In genomic region chr10:95964679-95965078, GRCm38 (mm10) we compare ENCODE assay signal across 24 mouse cellular contexts. TPM values are rescaled to one million over a fixed set of nuclear protein-coding genes. Genes with fewer than 3 reads are reported as not detected.
DNase-seq lines count a peak whose midpoint lies in the region; ATAC-seq and TF ChIP-seq lines count a peak whose summit lies in the region.
"Had no signal": no experiment of that assay in that cellular context is flagged by ENCODE, and none has a peak within 500 bp of the region (broad histone marks: within the 10 kb centered on the region; RNA-seq: fewer than 3 reads in every experiment).

No protein-coding gene starts in this region.

- WGBS in lung, embryonic 14.5 days = 85% methylated on average over 1 of the region's 1 CpGs
- 82% methylated on average over 1 of the region's 1 CpGs for WGBS in heart, embryonic 10.5 days

- H3K4me1 ChIP-seq in lung, embryonic 14.5 days (ENCODE audit: insufficient read depth) = no peaks in the 10 kb centered on the region
- H3K4me1 ChIP-seq in heart, embryonic 10.5 days = peaks cover 10% of the 10 kb centered on the region
- H3K4me1 ChIP-seq: forebrain, embryonic 10.5 days; forebrain, embryonic 13.5 days; hindbrain, embryonic 10.5 days; hindbrain, embryonic 13.5 days had no signal

- H3K4me2 ChIP-seq in lung, embryonic 14.5 days = no peak overlapping the region
- H3K4me2 ChIP-seq: forebrain, embryonic 13.5 days; heart, embryonic 12.5 days; heart, embryonic 15.5 days; hindbrain, embryonic 13.5 days had no signal

- ATAC-seq in lung, embryonic 14.5 days (ENCODE audit: insufficient read depth) = no peak
- peak; percentile 55 for ATAC-seq in activated CD4-positive, CD25-positive, alpha-beta regulatory T cell, adult 4 months
- ATAC-seq: forebrain, embryonic 13.5 days; forebrain, postnatal 0 days; hindbrain, embryonic 16.5 days had no signal

- peak overlapping the region; percentile 58; the same call in 1 of the 2 replicates for H3K27ac ChIP-seq in lung, embryonic 14.5 days (ENCODE audit: low read depth)
- no peak overlapping the region for H3K27ac ChIP-seq in heart, embryonic 10.5 days
- H3K27ac ChIP-seq: forebrain, embryonic 10.5 days; forebrain, embryonic 13.5 days; gastrocnemius, adult 2 months; heart, embryonic 15.5 days; hindbrain, embryonic 10.5 days; hindbrain, embryonic 13.5 days had no signal

- DNase-seq in lung, embryonic 14.5 days = no peak
- DNase-seq in lung, postnatal 36 days = no peak
- peak; percentile 18 for DNase-seq in CD4-positive helper T cell, adult 2 months (ENCODE audit: low read depth, low spot score)
- no peak for DNase-seq in heart, embryonic 10.5 days (ENCODE audit: low spot score)
- no peak for DNase-seq in layer of hippocampus, postnatal 36 days
- DNase-seq: adrenal gland, postnatal 10 days; adrenal gland, postnatal 36 days; cerebellum, adult 18-20 months; cerebellum, adult 9-10 months; cerebellum, postnatal 14 days; forebrain, postnatal 0 days; gastrocnemius, adult 2 months; gastrocnemius, postnatal 14 days; heart, adult 11 months; heart, postnatal 10 days; heart, postnatal 36 days had no signal

- H3K4me3 ChIP-seq in lung, embryonic 14.5 days (ENCODE audit: low read depth, low read length) = no peak overlapping the region
- H3K4me3 ChIP-seq in heart, embryonic 10.5 days = no peak overlapping the region
- H3K4me3 ChIP-seq: forebrain, embryonic 10.5 days; forebrain, embryonic 13.5 days; gastrocnemius, adult 2 months; heart, embryonic 12.5 days; heart, embryonic 15.5 days; hindbrain, embryonic 10.5 days; hindbrain, embryonic 13.5 days had no signal

- H3K36me3 ChIP-seq in lung, embryonic 14.5 days (ENCODE audit: insufficient read depth) = no peaks in the 10 kb centered on the region
- H3K36me3 ChIP-seq in heart, embryonic 10.5 days = no peaks in the 10 kb centered on the region
- H3K36me3 ChIP-seq: forebrain, embryonic 10.5 days; heart, embryonic 15.5 days; hindbrain, embryonic 10.5 days; hindbrain, embryonic 13.5 days had no signal

- no peak for TF ChIP-seq CTCF in lung, embryonic 14.5 days (IDR thresholded peaks at IDR 0.05; ENCODE audit: low read depth)

- H3K9me3 ChIP-seq in lung, embryonic 14.5 days (ENCODE audit: low read depth, low read length) = no peaks in the 10 kb centered on the region
- H3K9me3 ChIP-seq in heart, embryonic 10.5 days = no peaks in the 10 kb centered on the region
- H3K9me3 ChIP-seq: forebrain, embryonic 10.5 days; forebrain, embryonic 13.5 days; heart, embryonic 12.5 days; heart, embryonic 15.5 days; hindbrain, embryonic 10.5 days; hindbrain, embryonic 13.5 days had no signal

- no peak overlapping the region for H3K9ac ChIP-seq in lung, embryonic 14.5 days
- H3K9ac ChIP-seq: forebrain, embryonic 13.5 days; forebrain, postnatal 0 days; heart, embryonic 12.5 days; heart, embryonic 15.5 days; hindbrain, embryonic 13.5 days had no signal

- H3K27me3 ChIP-seq in lung, embryonic 14.5 days (ENCODE audit: insufficient read depth, low read length) = no peaks in the 10 kb centered on the region
- H3K27me3 ChIP-seq in heart, embryonic 10.5 days (ENCODE audit: insufficient read depth, poor library complexity, severe bottlenecking) = no peaks in the 10 kb centered on the region
- H3K27me3 ChIP-seq: forebrain, embryonic 13.5 days; heart, embryonic 12.5 days; heart, embryonic 15.5 days; hindbrain, embryonic 13.5 days had no signal

RNA-seq across cellular contexts. Expression of gene Eea1, which starts 24.2 kb away (rescaled TPM):
- 17.7 and 22.4 TPM in 2 replicates for polyA plus RNA-seq in lung, embryonic 14.5 days (2014; fragmentation: Nextera tagmentation; extraction: Ambion mirVana)
- 10 to 100 TPM; 23.2 to 26.6 TPM for polyA plus RNA-seq in activated CD4-positive, CD25-positive, alpha-beta regulatory T cell, adult 4 months (2017; shearing (Covaris generic))
- 13.2 and 16.8 TPM in 2 replicates for polyA plus RNA-seq in heart, embryonic 10.5 days (2016; fragmentation: Nextera tagmentation; extraction: Ambion mirVana)
- 10 to 100 TPM; 36.1 to 36.7 TPM for total RNA-seq in layer of hippocampus, postnatal 36 days (2021)
